Mouse (Mus musculus): ENCODE measurements around the gene Arl10. TPM values are rescaled to one million over a fixed set of nuclear protein-coding genes. Genes with fewer than 3 reads are reported as not detected.
A peak's percentile ranks its signal among the peaks of the same experiment; 100 is the strongest.

Arl10 gene
- polyA plus RNA-seq, 1 experiment from 2014 or later, result 18.4 TPM

- Histone ChIP-seq H3K4me1 (ENCODE audit: control insufficient read depth, insufficient read depth, low read length) (peaks cover 7% of the 10 kb centered on the region), H3K9me3 (replicated peaks; ENCODE audit: control insufficient read depth, low read length) (no peaks in the 10 kb centered on the region), H3K27me3 (ENCODE audit: control insufficient read depth, insufficient read depth, low read length) (no peaks in the 10 kb centered on the region), H3K4me2 (no peak overlapping the region), H3K9ac (ENCODE audit: low read depth, low read length) (no peak overlapping the region), H3K36me3 (ENCODE audit: control insufficient read depth, insufficient read depth, low read length) (peaks cover 3% of the 10 kb centered on the region; the same call in 1 of the 2 replicates), H3K27ac (ENCODE audit: low read depth, low read length) (no peak overlapping the region), H3K4me3 (ENCODE audit: low read depth, low read length) (no peak overlapping the region)
- 70% methylated on average over 4 of the region's 4 CpGs for WGBS (ENCODE audit: insufficient replicate concordance)
- ATAC-seq (replicated peaks; ENCODE audit: insufficient number of reproducible peaks, low FRiP score, low TSS enrichment), result no peak
Observed at GRCm38 (mm10) chr13:54604221-54604620, 29.4 kb downstream of the Arl10 start.

GRCm38 (mm10) chr13:54605426-54605825 lies 30.6 kb downstream of the Arl10 start:
- Histone ChIP-seq H3K9ac (ENCODE audit: low read depth, low read length) (no peak overlapping the region), H3K9me3 (replicated peaks; ENCODE audit: control insufficient read depth, low read length) (no peaks in the 10 kb centered on the region), H3K27me3 (ENCODE audit: control insufficient read depth, insufficient read depth, low read length) (no peaks in the 10 kb centered on the region), H3K27ac (ENCODE audit: low read depth, low read length) (no peak overlapping the region), H3K4me1 (ENCODE audit: control insufficient read depth, insufficient read depth, low read length) (peaks cover 9% of the 10 kb centered on the region), H3K4me3 (ENCODE audit: low read depth, low read length) (no peak overlapping the region), H3K36me3 (ENCODE audit: control insufficient read depth, insufficient read depth, low read length) (no peaks in the 10 kb centered on the region), H3K4me2 (no peak overlapping the region)
- no peak for ATAC-seq (replicated peaks; ENCODE audit: insufficient number of reproducible peaks, low FRiP score, low TSS enrichment)
- 72% methylated on average over 5 of the region's 5 CpGs for WGBS (ENCODE audit: insufficient replicate concordance)

GRCm38 (mm10) chr13:54607204-54607603 lies 32.4 kb downstream of the Arl10 start:
- Histone ChIP-seq H3K27me3 (ENCODE audit: control insufficient read depth, insufficient read depth, low read length) (no peaks in the 10 kb centered on the region), H3K9ac (ENCODE audit: low read depth, low read length) (no peak overlapping the region), H3K4me1 (ENCODE audit: control insufficient read depth, insufficient read depth, low read length) (peaks cover 13% of the 10 kb centered on the region), H3K36me3 (ENCODE audit: control insufficient read depth, insufficient read depth, low read length) (no peaks in the 10 kb centered on the region), H3K4me2 (no peak overlapping the region), H3K4me3 (ENCODE audit: low read depth, low read length) (no peak overlapping the region), H3K9me3 (replicated peaks; ENCODE audit: control insufficient read depth, low read length) (no peaks in the 10 kb centered on the region), H3K27ac (ENCODE audit: low read depth, low read length) (no peak overlapping the region)
- no peak for ATAC-seq (replicated peaks; ENCODE audit: insufficient number of reproducible peaks, low FRiP score, low TSS enrichment)
- 63% methylated on average over 5 of the region's 5 CpGs for WGBS (ENCODE audit: insufficient replicate concordance)

- Histone ChIP-seq H3K9me3 (replicated peaks; ENCODE audit: control insufficient read depth, low read length) (no peaks in the 10 kb centered on the region), H3K4me1 (ENCODE audit: control insufficient read depth, insufficient read depth, low read length) (peaks cover 13% of the 10 kb centered on the region), H3K27ac (ENCODE audit: low read depth, low read length) (no peak overlapping the region), H3K4me3 (ENCODE audit: low read depth, low read length) (no peak overlapping the region), H3K4me2 (no peak overlapping the region), H3K36me3 (ENCODE audit: control insufficient read depth, insufficient read depth, low read length) (no peaks in the 10 kb centered on the region), H3K9ac (ENCODE audit: low read depth, low read length) (no peak overlapping the region), H3K27me3 (ENCODE audit: control insufficient read depth, insufficient read depth, low read length) (no peaks in the 10 kb centered on the region)
- 77% methylated on average over 3 of the region's 3 CpGs for WGBS (ENCODE audit: insufficient replicate concordance)
- ATAC-seq (replicated peaks; ENCODE audit: insufficient number of reproducible peaks, low FRiP score, low TSS enrichment), result no peak
Observed at GRCm38 (mm10) chr13:54608002-54608401, 33.2 kb downstream of the Arl10 start.

- Histone ChIP-seq H3K4me3 (ENCODE audit: low read depth, low read length) (0 out of 2 replicates have a peak overlapping the region, but pooled peaks have one; percentile 3), H3K9ac (ENCODE audit: low read depth, low read length) (peak overlapping the region; percentile 34; the same call in 1 of the 2 replicates), H3K27me3 (ENCODE audit: control insufficient read depth, insufficient read depth, low read length) (no peaks in the 10 kb centered on the region), H3K36me3 (ENCODE audit: control insufficient read depth, insufficient read depth, low read length) (no peaks in the 10 kb centered on the region), H3K4me2 (peak overlapping the region; percentile 27), H3K9me3 (replicated peaks; ENCODE audit: control insufficient read depth, low read length) (no peaks in the 10 kb centered on the region), H3K27ac (ENCODE audit: low read depth, low read length) (no peak overlapping the region), H3K4me1 (ENCODE audit: control insufficient read depth, insufficient read depth, low read length) (peaks cover 13% of the 10 kb centered on the region)
- 24% methylated on average over 8 of the region's 8 CpGs for WGBS (ENCODE audit: insufficient replicate concordance)
- ATAC-seq (replicated peaks; ENCODE audit: insufficient number of reproducible peaks, low FRiP score, low TSS enrichment), result no peak
Observed at GRCm38 (mm10) chr13:54608666-54609065, 33.9 kb downstream of the Arl10 start.

- Histone ChIP-seq H3K27me3 (ENCODE audit: control insufficient read depth, insufficient read depth, low read length) (no peaks in the 10 kb centered on the region), H3K4me2 (peak overlapping the region; percentile 27; the same call in 1 of the 2 replicates), H3K9ac (ENCODE audit: low read depth, low read length) (no peak overlapping the region), H3K4me3 (ENCODE audit: low read depth, low read length) (no peak overlapping the region), H3K4me1 (ENCODE audit: control insufficient read depth, insufficient read depth, low read length) (peaks cover 13% of the 10 kb centered on the region), H3K27ac (ENCODE audit: low read depth, low read length) (no peak overlapping the region), H3K9me3 (replicated peaks; ENCODE audit: control insufficient read depth, low read length) (no peaks in the 10 kb centered on the region), H3K36me3 (ENCODE audit: control insufficient read depth, insufficient read depth, low read length) (no peaks in the 10 kb centered on the region)
- whole genome bisulfite sequencing (ENCODE audit: insufficient replicate concordance), result 21% methylated on average over 1 of the region's 1 CpGs
- no peak for ATAC-seq (replicated peaks; ENCODE audit: insufficient number of reproducible peaks, low FRiP score, low TSS enrichment)
Observed at GRCm38 (mm10) chr13:54609301-54609700, 34.5 kb downstream of the Arl10 start.

GRCm38 (mm10) chr13:54610613-54610971 lies 35.8 kb downstream of the Arl10 start:
- peaks cover 13% of the 10 kb centered on the region for H3K4me1 ChIP-seq (ENCODE audit: control insufficient read depth, insufficient read depth, low read length)

GRCm38 (mm10) chr13:54610972-54611754 lies 36.3 kb downstream of the Arl10 start, which contains the start of gene Cltb:
Gene Cltb (minus strand): TSS chr13:54611344.
- ATAC-seq (replicated peaks; ENCODE audit: insufficient number of reproducible peaks, low FRiP score, low TSS enrichment), result peak; percentile 59; the same call in 1 of the 2 replicates
- Histone ChIP-seq H3K4me3 (ENCODE audit: low read depth, low read length) (peak within 1 kb of the TSS; percentile 62), H3K9ac (ENCODE audit: low read depth, low read length) (peak within 1 kb of the TSS; percentile 85), H3K36me3 (ENCODE audit: control insufficient read depth, insufficient read depth, low read length) (no peaks in the 10 kb centered on the region), H3K9me3 (replicated peaks; ENCODE audit: control insufficient read depth, low read length) (no peaks in the 10 kb centered on the region), H3K4me1 (ENCODE audit: control insufficient read depth, insufficient read depth, low read length) (peaks cover 13% of the 10 kb centered on the region), H3K27ac (ENCODE audit: low read depth, low read length) (0 out of 2 replicates have a peak within 1 kb of the TSS, but pooled peaks have one; percentile 38), H3K4me2 (peak within 1 kb of the TSS; percentile 99), H3K27me3 (ENCODE audit: control insufficient read depth, insufficient read depth, low read length) (no peaks in the 10 kb centered on the region)
- 1% methylated on average over 65 of the region's 66 CpGs for WGBS (ENCODE audit: insufficient replicate concordance)

More at GRCm38 (mm10) chr13:54610613-54610971, 35.8 kb downstream of the Arl10 start:
- Histone ChIP-seq H3K27me3 (ENCODE audit: control insufficient read depth, insufficient read depth, low read length) (no peaks in the 10 kb centered on the region), H3K4me3 (ENCODE audit: low read depth, low read length) (peak overlapping the region; percentile 62), H3K4me2 (peak overlapping the region; percentile 99), H3K9ac (ENCODE audit: low read depth, low read length) (peak overlapping the region; percentile 85), H3K36me3 (ENCODE audit: control insufficient read depth, insufficient read depth, low read length) (no peaks in the 10 kb centered on the region), H3K27ac (ENCODE audit: low read depth, low read length) (0 out of 2 replicates have a peak overlapping the region, but pooled peaks have one; percentile 38), H3K9me3 (replicated peaks; ENCODE audit: control insufficient read depth, low read length) (no peaks in the 10 kb centered on the region)
- 11% methylated on average over 13 of the region's 13 CpGs for WGBS (ENCODE audit: insufficient replicate concordance)
- ATAC-seq (replicated peaks; ENCODE audit: insufficient number of reproducible peaks, low FRiP score, low TSS enrichment), result 0 out of 2 replicates have a peak, but pooled peaks have one; percentile 8

Measured in heart, embryonic 11.5 days (tissue).